In genomic region chr17:33802221-33802620, GRCm38 (mm10) we compare ENCODE assay signal across 9 mouse cellular contexts. TPM values are rescaled to one million over a fixed set of nuclear protein-coding genes. Genes with fewer than 3 reads are reported as not detected.
DNase-seq lines count a peak whose midpoint lies in the region; ATAC-seq and TF ChIP-seq lines count a peak whose summit lies in the region.
"Had no signal": no experiment of that assay in that cellular context is flagged by ENCODE, and none has a peak within 500 bp of the region (broad histone marks: within the 10 kb centered on the region; RNA-seq: fewer than 3 reads in every experiment).

No protein-coding gene starts in this region.

- H3K4me1 ChIP-seq in forebrain, postnatal 0 days (ENCODE audit: insufficient read depth): no peaks in the 10 kb centered on the region
- H3K4me1 ChIP-seq in forebrain, embryonic 10.5 days: no peaks in the 10 kb centered on the region
- H3K4me1 ChIP-seq in midbrain, embryonic 11.5 days (ENCODE audit: control insufficient read depth, insufficient read depth, low read length): no peaks in the 10 kb centered on the region
- H3K4me1 ChIP-seq in midbrain, embryonic 10.5 days: no peaks in the 10 kb centered on the region
- no peaks in the 10 kb centered on the region for H3K4me1 ChIP-seq in small intestine, adult 2 months (ENCODE audit: control insufficient read depth, insufficient read depth, insufficient read length, low read length)

- no peak for DNase-seq in forebrain, postnatal 0 days
- DNase-seq in forebrain, embryonic 10.5 days (ENCODE audit: extremely low spot score, low spot score): no peak
- peak; percentile 90 for DNase-seq in midbrain, embryonic 11.5 days (ENCODE audit: low spot score, missing footprints)
- DNase-seq in midbrain, embryonic 10.5 days (ENCODE audit: low spot score): no peak
- DNase-seq in adipocyte (ENCODE audit: low spot score): peak; percentile 57
- DNase-seq in thymus, postnatal 25 days: no peak
- DNase-seq in kidney, postnatal 10 days: no peak
- DNase-seq: kidney, adult 11 months had no signal

- H3K9ac ChIP-seq in forebrain, postnatal 0 days: no peak overlapping the region
- no peak overlapping the region for H3K9ac ChIP-seq in midbrain, embryonic 11.5 days (ENCODE audit: low read length)

- TF ChIP-seq CTCF in forebrain, postnatal 0 days (IDR thresholded peaks at IDR 0.05; ENCODE audit: low read depth): peak; percentile 62
- TF ChIP-seq CTCF in small intestine, adult 2 months (IDR thresholded peaks at IDR 0.05; ENCODE audit: extremely low read depth, insufficient read length, insufficient replicate concordance, low read depth, low read length): peak; percentile 60; the same call in 1 of the 2 replicates

- 4% methylated on average over 2 of the region's 2 CpGs for WGBS in forebrain, postnatal 0 days
- WGBS in forebrain, embryonic 10.5 days: 13% methylated on average over 2 of the region's 2 CpGs
- WGBS in midbrain, embryonic 11.5 days: 13% methylated on average over 2 of the region's 2 CpGs
- 1% methylated on average over 2 of the region's 2 CpGs for WGBS in midbrain, embryonic 10.5 days
- WGBS in small intestine, adult 2 months: 2% methylated on average over 2 of the region's 2 CpGs

- no peaks in the 10 kb centered on the region for H3K36me3 ChIP-seq in forebrain, postnatal 0 days (ENCODE audit: insufficient read depth)
- no peaks in the 10 kb centered on the region for H3K36me3 ChIP-seq in forebrain, embryonic 10.5 days (replicated peaks)
- H3K36me3 ChIP-seq in midbrain, embryonic 11.5 days (ENCODE audit: control insufficient read depth, insufficient read depth, low read length): no peaks in the 10 kb centered on the region
- no peaks in the 10 kb centered on the region for H3K36me3 ChIP-seq in midbrain, embryonic 10.5 days
- H3K36me3 ChIP-seq in small intestine, adult 2 months (ENCODE audit: control insufficient read depth, insufficient read depth, low read length): no peaks in the 10 kb centered on the region

- no peak for ATAC-seq in forebrain, postnatal 0 days
- no peak for ATAC-seq in midbrain, embryonic 11.5 days (ENCODE audit: low FRiP score)

- TF ChIP-seq POLR2A in small intestine, adult 2 months (IDR thresholded peaks at IDR 0.05; ENCODE audit: low read depth, low read length): no peak

- H3K4me3 ChIP-seq in forebrain, postnatal 0 days (ENCODE audit: low read depth, low read length): no peak overlapping the region
- no peak overlapping the region for H3K4me3 ChIP-seq in forebrain, embryonic 10.5 days
- H3K4me3 ChIP-seq in midbrain, embryonic 11.5 days (ENCODE audit: low read depth, low read length): no peak overlapping the region
- H3K4me3 ChIP-seq in midbrain, embryonic 10.5 days: no peak overlapping the region
- H3K4me3 ChIP-seq in small intestine, adult 2 months (ENCODE audit: low read depth, low read length): no peak overlapping the region

- H3K27ac ChIP-seq in forebrain, postnatal 0 days (ENCODE audit: low read depth, low read length): no peak overlapping the region
- H3K27ac ChIP-seq in forebrain, embryonic 10.5 days: no peak overlapping the region
- H3K27ac ChIP-seq in midbrain, embryonic 11.5 days (ENCODE audit: low read depth, low read length): no peak overlapping the region
- H3K27ac ChIP-seq in midbrain, embryonic 10.5 days (replicated peaks): no peak overlapping the region
- H3K27ac ChIP-seq in small intestine, adult 2 months (ENCODE audit: insufficient read depth, low read depth, low read length): no peak overlapping the region

- H3K4me2 ChIP-seq in forebrain, postnatal 0 days (ENCODE audit: low read depth): no peak overlapping the region
- H3K4me2 ChIP-seq in midbrain, embryonic 11.5 days: no peak overlapping the region

- H3K27me3 ChIP-seq in forebrain, postnatal 0 days (ENCODE audit: insufficient read depth, low read length): peaks cover 3% of the 10 kb centered on the region; the same call in 1 of the 2 replicates
- H3K27me3 ChIP-seq in forebrain, embryonic 10.5 days (ENCODE audit: poor library complexity, severe bottlenecking): no peaks in the 10 kb centered on the region
- H3K27me3 ChIP-seq in midbrain, embryonic 11.5 days (ENCODE audit: control insufficient read depth, insufficient read depth, low read length): no peaks in the 10 kb centered on the region
- H3K27me3 ChIP-seq in midbrain, embryonic 10.5 days (ENCODE audit: low read depth, poor library complexity, severe bottlenecking): no peaks in the 10 kb centered on the region
- no peaks in the 10 kb centered on the region for H3K27me3 ChIP-seq in small intestine, adult 2 months (ENCODE audit: control insufficient read depth, insufficient read depth, low read length)

- H3K9me3 ChIP-seq in forebrain, postnatal 0 days (ENCODE audit: low read length): no peaks in the 10 kb centered on the region
- H3K9me3 ChIP-seq in forebrain, embryonic 10.5 days: no peaks in the 10 kb centered on the region
- no peaks in the 10 kb centered on the region for H3K9me3 ChIP-seq in midbrain, embryonic 11.5 days (ENCODE audit: control insufficient read depth, low read length)
- no peaks in the 10 kb centered on the region for H3K9me3 ChIP-seq in midbrain, embryonic 10.5 days (replicated peaks)

RNA-seq across cellular contexts. Expression of gene Kank3, which starts 8.1 kb away (rescaled TPM):
- 36.5 and 42.7 TPM in 2 replicates for total RNA-seq in forebrain, postnatal 0 days (2014; rRNA removed)
- polyA plus RNA-seq in forebrain, postnatal 0 days (2015; fragmentation: Nextera tagmentation; extraction: Ambion mirVana): 35.8 and 43.4 TPM in 2 replicates
- 22.7 and 27.9 TPM in 2 replicates for polyA plus RNA-seq in forebrain, embryonic 10.5 days (2016; fragmentation: Nextera tagmentation; extraction: Ambion mirVana)
- 18.3 and 23.9 TPM in 2 replicates for polyA plus RNA-seq in midbrain, embryonic 11.5 days (2014; fragmentation: Nextera tagmentation; extraction: Ambion mirVana)
- polyA plus RNA-seq in midbrain, embryonic 10.5 days (2016; fragmentation: Nextera tagmentation; extraction: Ambion mirVana): 24.6 and 29.4 TPM in 2 replicates
- 20.6 and 21.1 TPM in 2 replicates for polyA plus RNA-seq in small intestine, adult 2 months (2012; rRNA removed)

RNA-seq across cellular contexts. Expression of gene Angptl4, which starts 20.6 kb away (rescaled TPM):
- 13.2 and 17.2 TPM in 2 replicates for total RNA-seq in forebrain, postnatal 0 days (2014; rRNA removed)
- polyA plus RNA-seq in forebrain, postnatal 0 days (2015; fragmentation: Nextera tagmentation; extraction: Ambion mirVana): 24.4 and 25.2 TPM in 2 replicates
- 21.4 and 22.4 TPM in 2 replicates for polyA plus RNA-seq in forebrain, embryonic 10.5 days (2016; fragmentation: Nextera tagmentation; extraction: Ambion mirVana)
- polyA plus RNA-seq in midbrain, embryonic 11.5 days (2014; fragmentation: Nextera tagmentation; extraction: Ambion mirVana): 20.6 and 21.4 TPM in 2 replicates
- 17.7 and 20.7 TPM in 2 replicates for polyA plus RNA-seq in midbrain, embryonic 10.5 days (2016; fragmentation: Nextera tagmentation; extraction: Ambion mirVana)
- polyA plus RNA-seq in small intestine, adult 2 months (2012; rRNA removed): 14.7 and 57.3 TPM in 2 replicates

RNA-seq across cellular contexts. Expression of gene Rps28, which starts 22.1 kb away (rescaled TPM):
- 589 and 1,055 TPM in 2 replicates for total RNA-seq in forebrain, postnatal 0 days (2014; rRNA removed)
- 603 and 823 TPM in 2 replicates for polyA plus RNA-seq in forebrain, postnatal 0 days (2015; fragmentation: Nextera tagmentation; extraction: Ambion mirVana)
- 848 and 864 TPM in 2 replicates for polyA plus RNA-seq in forebrain, embryonic 10.5 days (2016; fragmentation: Nextera tagmentation; extraction: Ambion mirVana)
- 748 and 845 TPM in 2 replicates for polyA plus RNA-seq in midbrain, embryonic 11.5 days (2014; fragmentation: Nextera tagmentation; extraction: Ambion mirVana)
- 699 and 827 TPM in 2 replicates for polyA plus RNA-seq in midbrain, embryonic 10.5 days (2016; fragmentation: Nextera tagmentation; extraction: Ambion mirVana)
- polyA plus RNA-seq in small intestine, adult 2 months (2012; rRNA removed): 296 and 444 TPM in 2 replicates

RNA-seq across cellular contexts. Expression of gene Ndufa7, which starts 22.2 kb away (rescaled TPM):
- total RNA-seq in forebrain, postnatal 0 days (2014; rRNA removed): 258 and 291 TPM in 2 replicates
- polyA plus RNA-seq in forebrain, postnatal 0 days (2015; fragmentation: Nextera tagmentation; extraction: Ambion mirVana): 529 and 626 TPM in 2 replicates
- 439 and 441 TPM in 2 replicates for polyA plus RNA-seq in forebrain, embryonic 10.5 days (2016; fragmentation: Nextera tagmentation; extraction: Ambion mirVana)
- polyA plus RNA-seq in midbrain, embryonic 11.5 days (2014; fragmentation: Nextera tagmentation; extraction: Ambion mirVana): 408 and 456 TPM in 2 replicates
- polyA plus RNA-seq in midbrain, embryonic 10.5 days (2016; fragmentation: Nextera tagmentation; extraction: Ambion mirVana): 496 and 518 TPM in 2 replicates
- 337 and 417 TPM in 2 replicates for polyA plus RNA-seq in small intestine, adult 2 months (2012; rRNA removed)

RNA-seq across cellular contexts. Expression of gene Cd320, which starts 40.7 kb away (rescaled TPM):
- total RNA-seq in forebrain, postnatal 0 days (2014; rRNA removed): 17.2 and 27.5 TPM in 2 replicates
- 50.3 and 53.6 TPM in 2 replicates for polyA plus RNA-seq in forebrain, postnatal 0 days (2015; fragmentation: Nextera tagmentation; extraction: Ambion mirVana)
- polyA plus RNA-seq in forebrain, embryonic 10.5 days (2016; fragmentation: Nextera tagmentation; extraction: Ambion mirVana): 86.6 and 89.0 TPM in 2 replicates
- 67.5 and 70.5 TPM in 2 replicates for polyA plus RNA-seq in midbrain, embryonic 11.5 days (2014; fragmentation: Nextera tagmentation; extraction: Ambion mirVana)
- polyA plus RNA-seq in midbrain, embryonic 10.5 days (2016; fragmentation: Nextera tagmentation; extraction: Ambion mirVana): 82.0 and 82.4 TPM in 2 replicates
- 14.9 and 22.1 TPM in 2 replicates for polyA plus RNA-seq in small intestine, adult 2 months (2012; rRNA removed)

Comparison
In these comparisons a context has a peak if more than half of its experiments do, and no peak if none do; other contexts are left out.
1. DNase-seq: peak in midbrain, embryonic 11.5 days (single experiment) and adipocyte (single experiment); none in forebrain, postnatal 0 days (single experiment), forebrain, embryonic 10.5 days (single experiment), midbrain, embryonic 10.5 days (single experiment), thymus, postnatal 25 days (single experiment) and kidney, postnatal 10 days (single experiment).